Mouse (Mus musculus) T-cell, adult 2 months (primary cell): ENCODE results near the gene Brinp2.

Experiments
- DNase-seq: peaks from one replicate; pipeline ENCODE4 v3.0.0; 2022; ENCODE audit warnings: low spot score

Brinp2 gene

DNA sequence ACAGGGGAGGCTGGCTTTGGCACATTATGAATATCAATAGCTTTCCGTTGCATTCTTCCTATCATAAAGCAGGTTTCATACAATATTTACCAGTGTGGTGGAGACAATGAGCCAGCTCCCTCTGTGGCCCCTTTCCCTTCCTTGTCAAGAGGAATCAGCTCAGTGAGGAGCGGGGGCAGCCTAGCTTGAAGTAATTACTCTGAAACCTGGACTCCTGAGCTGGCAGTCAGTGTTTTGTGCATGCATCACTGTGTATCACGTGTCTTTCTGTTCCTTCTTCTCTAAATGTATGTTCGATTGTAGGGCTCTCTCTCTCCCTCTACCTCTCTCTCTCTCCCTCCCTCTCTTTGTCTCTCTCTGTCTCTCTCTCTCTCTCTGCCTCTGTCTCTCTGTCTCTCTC is 135.1 kb downstream of the Brinp2 start:
- no peak for DNase-seq

DNA sequence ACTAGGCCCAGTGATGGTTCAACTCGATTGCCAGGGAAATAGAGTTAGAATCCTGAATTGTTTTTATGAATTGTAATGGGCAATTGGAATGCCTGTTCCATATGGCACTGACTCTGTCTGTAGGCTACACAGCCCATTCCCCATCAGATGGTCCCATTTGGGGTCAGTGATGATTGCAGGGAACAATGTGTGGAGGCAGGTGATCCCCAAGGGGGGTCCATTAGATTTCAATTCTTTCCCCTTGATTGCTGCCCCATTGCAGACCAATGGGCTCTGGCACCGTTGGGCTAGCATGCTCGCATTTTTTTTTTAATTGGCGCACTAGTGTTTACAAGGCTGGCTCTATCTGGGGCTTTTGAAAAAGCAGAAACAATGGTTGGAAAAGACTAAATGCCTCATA is 136.0 kb downstream of the Brinp2 start:
- no peak for DNase-seq

GRCm38 (mm10) chr1:158218750-158219149 is 137.4 kb downstream of the Brinp2 start:
- DNase-seq: no peak

DNA sequence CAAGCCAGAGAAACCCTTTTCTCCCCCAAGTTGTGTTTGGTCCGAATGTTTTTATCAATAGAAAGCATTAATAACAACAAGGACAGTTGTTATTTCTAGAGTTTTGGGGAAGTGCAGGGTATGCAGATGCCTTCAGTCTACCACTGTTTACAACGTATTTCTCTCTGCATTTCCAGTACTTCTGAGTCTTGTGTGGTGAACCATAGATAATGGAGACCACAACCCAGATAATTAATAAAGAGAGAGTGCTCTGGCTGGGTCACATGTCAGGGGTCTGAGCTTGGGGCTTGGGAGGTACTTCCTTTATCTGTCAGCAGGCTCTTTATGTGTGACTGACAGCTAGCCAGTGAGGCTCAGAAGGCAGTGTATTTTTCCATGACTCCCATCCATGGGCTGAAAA is 137.8 kb downstream of the Brinp2 start:
- DNase-seq: no peak

DNA sequence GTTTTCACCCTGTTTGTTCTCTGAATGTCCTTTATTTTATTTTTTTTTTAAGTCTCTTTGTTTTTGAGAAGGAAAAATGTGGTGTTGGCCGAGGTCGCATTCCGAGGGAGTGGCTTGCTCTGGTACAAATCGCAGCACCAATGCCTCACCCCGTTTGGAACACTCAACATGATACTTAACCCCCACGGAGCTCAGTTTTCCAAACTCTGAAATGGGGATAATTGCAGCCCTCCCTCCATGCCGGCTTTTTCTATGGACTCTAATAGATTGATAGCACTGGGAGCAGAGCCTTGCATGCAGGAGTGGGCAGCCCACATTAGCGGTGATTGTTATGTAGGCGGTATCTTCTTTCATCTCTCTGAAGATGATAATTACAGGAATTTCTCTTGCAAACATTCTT is 140.5 kb downstream of the Brinp2 start:
- no peak for DNase-seq

DNA sequence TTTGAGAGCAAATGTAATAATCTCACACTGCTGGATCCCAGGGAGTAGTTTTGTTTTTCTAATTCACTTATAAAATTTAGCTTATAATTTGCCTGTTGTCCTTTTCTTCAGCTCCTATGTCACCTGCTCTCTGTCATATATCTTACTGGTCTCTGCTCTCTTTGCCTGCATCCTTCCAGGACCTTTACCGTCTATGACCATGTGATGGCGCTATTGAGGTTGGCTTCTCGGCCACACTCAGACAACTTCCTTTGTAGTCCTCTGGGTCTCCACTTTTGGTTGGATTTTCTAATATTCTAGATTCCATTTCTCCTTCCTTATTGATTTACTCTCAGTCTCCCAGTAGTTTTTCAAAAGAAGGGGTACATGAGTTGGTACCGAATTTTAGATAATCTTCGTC is 141.4 kb downstream of the Brinp2 start:
- no peak for DNase-seq

- DNase-seq: no peak
Measured at GRCm38 (mm10) chr1:158213736-158214135, 142.4 kb downstream of the Brinp2 start.

DNA sequence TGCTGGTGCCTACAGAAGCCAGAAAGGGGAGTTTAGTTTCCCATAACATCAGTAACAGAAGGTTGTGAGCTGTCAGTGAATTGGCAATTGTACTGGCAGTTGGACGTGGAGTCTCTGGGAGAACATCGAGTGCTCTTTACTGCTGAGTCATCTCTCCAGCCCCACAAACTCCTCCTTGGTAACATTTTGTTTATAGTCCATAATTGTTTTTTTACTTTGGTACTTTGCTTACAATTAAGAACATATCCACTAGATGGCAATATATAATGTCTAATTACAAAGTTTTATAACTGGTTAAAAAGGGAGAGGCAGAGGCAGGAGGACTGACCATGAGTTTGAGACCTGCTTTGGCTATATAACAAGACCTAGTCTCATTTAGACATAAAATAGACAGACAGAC is 148.5 kb downstream of the Brinp2 start:
- DNase-seq: no peak

DNA sequence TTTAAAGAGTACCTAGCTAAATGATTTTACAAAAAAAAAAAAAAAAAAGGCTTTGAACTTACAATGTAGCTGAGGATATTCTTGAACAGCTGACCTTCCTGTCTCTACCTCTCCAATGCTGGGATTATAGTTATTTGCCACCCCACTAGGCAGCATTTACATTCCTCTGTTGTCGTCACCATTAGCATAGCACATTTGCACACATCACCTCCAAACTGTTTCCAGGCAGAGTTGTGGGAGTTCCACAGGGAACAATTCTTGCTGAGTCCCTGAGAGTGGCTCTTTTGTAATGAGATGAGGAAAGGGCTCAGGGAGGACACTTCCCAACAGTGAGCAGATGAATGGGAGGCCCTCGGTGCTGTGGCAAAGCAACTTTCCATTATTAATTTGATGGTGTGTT is 153.2 kb downstream of the Brinp2 start:
- DNase-seq: no peak
